Mouse (Mus musculus) v-Abl transformed pro-B cells (cell line): ENCODE measurements around the gene Wdr11.

Experiments used
- in situ Hi-C, 2 experiments: fragments of 400-800 bp; cut with MboI; formaldehyde crosslinking; loops; one replicate each; pipeline ENCODE4 v1.15.1; 2025; ENCODE audit not compliant: unreplicated experiment in 2 of 2

Wdr11 gene

GRCm38 (mm10) chr7:129650717-129651116 lies 59.1 kb downstream of the Wdr11 start:
- in situ Hi-C loops = loop anchor here (5.0 to 25.0 kb wide), 5 partner anchors 622 to 1262 kb away; partner anchors contain the start of gene Btbd16 (in 1 of the 2)

GRCm38 (mm10) chr7:129651781-129652180 lies 60.1 kb downstream of the Wdr11 start:
- in situ Hi-C loops = loop anchor here (5.0 to 25.0 kb wide), 5 partner anchors 621 to 1261 kb away; partner anchors contain the start of gene Btbd16 (in 1 of the 2)

GRCm38 (mm10) chr7:129652901-129653460 lies 61.3 kb downstream of the Wdr11 start:
- in situ Hi-C loops = loop anchor here (5.0 to 25.0 kb wide), 5 partner anchors 619 to 1259 kb away; partner anchors contain the start of gene Btbd16 (in 1 of the 2)

- in situ Hi-C loops = loop anchor here (5.0 to 25.0 kb wide), 5 partner anchors 618 to 1258 kb away; partner anchors contain the start of gene Btbd16 (in 1 of the 2)
These were observed 62.2 kb downstream of the Wdr11 start for GRCm38 (mm10) chr7:129653791-129654271.

GRCm38 (mm10) chr7:129654923-129655322 lies 63.3 kb downstream of the Wdr11 start:
- in situ Hi-C loops = loop anchor here (5.0 to 25.0 kb wide), 5 partner anchors 617 to 1257 kb away; partner anchors contain the start of gene Btbd16 (in 1 of the 2)

- in situ Hi-C loops = loop anchor here (10.0 to 25.0 kb wide), 3 partner anchors 709 to 1257 kb away; partner anchors contain the start of gene Btbd16 (in 1 of the 2)
These were observed 64.1 kb downstream of the Wdr11 start for GRCm38 (mm10) chr7:129655604-129656226.

GRCm38 (mm10) chr7:129657867-129658266 lies 66.2 kb downstream of the Wdr11 start:
- in situ Hi-C loops = loop anchor here (10.0 to 25.0 kb wide), 3 partner anchors 707 to 1254 kb away; partner anchors contain the start of gene Btbd16 (in 1 of the 2)

- in situ Hi-C loops = loop anchor here (10.0 to 25.0 kb wide), 3 partner anchors 705 to 1253 kb away; partner anchors contain the start of gene Btbd16 (in 1 of the 2)
These were observed 68.1 kb downstream of the Wdr11 start for GRCm38 (mm10) chr7:129659755-129660154.

GRCm38 (mm10) chr7:129660546-129660945 lies 68.9 kb downstream of the Wdr11 start:
- in situ Hi-C loops = loop anchor here (25.0 kb wide), 2 partner anchors 1102 to 1252 kb away; partner anchors contain the start of gene Btbd16 (in 1 of the 2)

GRCm38 (mm10) chr7:129662051-129662789 lies 70.6 kb downstream of the Wdr11 start:
- in situ Hi-C loops = loop anchor here (25.0 kb wide), 2 partner anchors 1100 to 1250 kb away; partner anchors contain the start of gene Btbd16 (in 1 of the 2)

GRCm38 (mm10) chr7:129663781-129664505 lies 72.3 kb downstream of the Wdr11 start:
- in situ Hi-C loops = loop anchor here (25.0 kb wide), 2 partner anchors 1098 to 1248 kb away; partner anchors contain the start of gene Btbd16 (in 1 of the 2)

GRCm38 (mm10) chr7:129665411-129665810 lies 73.7 kb downstream of the Wdr11 start:
- in situ Hi-C loops = loop anchor here (25.0 kb wide), 2 partner anchors 1097 to 1247 kb away; partner anchors contain the start of gene Btbd16 (in 1 of the 2)

GRCm38 (mm10) chr7:129665921-129666320 lies 74.3 kb downstream of the Wdr11 start:
- in situ Hi-C loops = loop anchor here (25.0 kb wide), 2 partner anchors 1096 to 1246 kb away; partner anchors contain the start of gene Btbd16 (in 1 of the 2)

- in situ Hi-C loops = loop anchor here (25.0 kb wide), 2 partner anchors 1096 to 1246 kb away; partner anchors contain the start of gene Btbd16 (in 1 of the 2)
These were observed 74.9 kb downstream of the Wdr11 start for GRCm38 (mm10) chr7:129666526-129666925.

- in situ Hi-C loops = loop anchor here (25.0 kb wide), 2 partner anchors 1092 to 1242 kb away; partner anchors contain the start of gene Btbd16 (in 1 of the 2)
These were observed 78.6 kb downstream of the Wdr11 start for GRCm38 (mm10) chr7:129670280-129670679.

- in situ Hi-C loops = loop anchor here (25.0 kb wide), 2 partner anchors 1090 to 1240 kb away; partner anchors contain the start of gene Btbd16 (in 1 of the 2)
These were observed 80.3 kb downstream of the Wdr11 start for GRCm38 (mm10) chr7:129671675-129672651.

- in situ Hi-C loops = loop anchor here (25.0 kb wide), 2 partner anchors 1089 to 1239 kb away; partner anchors contain the start of gene Btbd16 (in 1 of the 2)
These were observed 82.1 kb downstream of the Wdr11 start for GRCm38 (mm10) chr7:129673776-129674175.

- in situ Hi-C loops = loop anchor here (25.0 kb wide), 2 partner anchors 1088 to 1238 kb away; partner anchors contain the start of gene Btbd16 (in 1 of the 2)
These were observed 82.9 kb downstream of the Wdr11 start for GRCm38 (mm10) chr7:129674558-129674957.
